Mouse (Mus musculus) adrenal gland, adult 8-10 months (tissue): ENCODE measurements around the gene Purb. TPM values are rescaled to one million over a fixed set of nuclear protein-coding genes. Genes with fewer than 3 reads are reported as not detected.
"Not testable (repeated sequence)": the region's sequence is repeated elsewhere in the genome, so short reads cannot be mapped to it uniquely, and the experiment has no call there.

ENCODE experiments used
- DNase-seq: peaks from one replicate; pipeline ENCODE4 v3.0.0; 2022
- microRNA-seq, 2 experiments: library from miRNA; unstranded; fragments of <30 nt; microRNA quantifications; one replicate each; pipeline ENCODE4 v1.2.0; 2022
- total RNA-seq, 4 experiments: library from RNA; stranded (reverse); gene quantifications; 2 replicates each; pipeline ENCODE4 v1.2.4; 2022

Purb gene
- total RNA-seq, 4 experiments from 2014 or later: 54.2 to 62.0 (median 60.9) TPM

DNA sequence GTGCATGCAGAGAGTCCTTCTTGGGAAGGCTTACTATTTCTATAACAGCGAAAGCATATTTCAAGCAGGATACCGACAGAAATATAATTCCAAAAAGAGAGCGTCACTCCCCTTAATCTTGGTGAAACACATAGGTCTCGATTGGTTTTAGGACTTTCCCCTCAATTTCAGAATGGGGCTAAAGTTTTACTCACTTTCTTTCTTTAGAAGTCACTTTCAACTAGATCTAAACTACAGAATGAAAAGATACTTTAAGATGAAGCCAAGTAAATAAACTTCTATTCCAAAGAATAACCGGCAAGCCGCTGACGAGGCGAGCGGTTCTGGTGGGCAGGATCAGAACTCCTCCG, 32.0 kb downstream of the Purb start:
- DNase-seq: no peak

DNA sequence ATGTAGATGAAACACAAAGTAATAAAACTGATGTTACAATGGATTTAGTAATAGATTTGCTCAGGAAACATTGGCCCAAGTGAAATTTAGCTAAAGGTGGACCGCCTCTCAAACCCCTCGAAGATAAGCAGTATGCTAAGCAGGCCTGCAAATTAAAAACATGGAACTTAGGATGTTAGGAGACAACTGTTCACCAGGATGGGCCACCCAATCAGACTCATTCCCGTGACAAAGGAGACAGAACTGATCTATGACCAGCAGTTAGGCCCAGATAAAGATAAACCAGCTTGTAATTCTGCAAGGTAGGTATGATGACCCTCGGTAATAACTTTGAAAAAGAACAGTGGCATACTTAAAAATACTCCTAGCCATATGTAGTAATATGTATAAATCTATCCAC, 32.6 kb downstream of the Purb start:
- DNase-seq: no peak

DNA sequence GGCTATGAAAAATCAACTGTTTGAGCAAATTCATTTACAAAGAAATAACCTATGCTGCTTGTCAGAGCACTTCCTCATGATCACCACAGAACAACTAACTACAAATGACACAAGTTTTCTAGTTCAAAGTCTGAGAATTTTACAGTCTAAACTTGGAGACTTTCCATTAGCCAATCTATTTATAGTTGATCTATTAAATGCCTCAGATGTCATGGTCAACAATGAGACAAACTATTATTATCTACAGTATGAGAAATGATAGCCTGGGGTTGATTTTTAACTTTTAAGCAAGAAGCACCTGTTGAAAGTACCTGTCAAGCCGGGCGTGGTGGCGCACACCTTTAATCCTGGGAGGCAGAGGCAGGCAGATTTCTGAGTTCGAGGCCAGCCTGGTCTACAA, 33.2 kb downstream of the Purb start:
- no peak for DNase-seq

DNA sequence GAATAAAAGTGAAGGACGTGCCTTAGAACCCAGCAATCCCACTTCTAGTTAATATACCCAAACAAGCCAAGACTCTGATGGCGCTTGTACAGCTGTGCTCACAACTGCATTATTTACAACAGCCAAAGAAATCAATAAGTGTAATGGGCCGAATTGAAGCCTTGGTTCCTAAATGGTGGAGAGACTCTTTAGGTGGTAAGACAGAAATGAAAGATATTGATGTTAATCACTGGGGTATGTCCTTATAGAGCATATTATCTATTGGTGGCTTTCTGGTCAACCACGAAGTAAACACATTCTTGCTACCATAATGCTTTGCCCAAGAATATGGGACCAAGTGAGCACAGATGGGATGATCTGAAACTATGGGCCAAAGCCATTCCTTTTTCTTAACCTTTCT, 35.5 kb downstream of the Purb start:
- DNase-seq: no peak

DNA sequence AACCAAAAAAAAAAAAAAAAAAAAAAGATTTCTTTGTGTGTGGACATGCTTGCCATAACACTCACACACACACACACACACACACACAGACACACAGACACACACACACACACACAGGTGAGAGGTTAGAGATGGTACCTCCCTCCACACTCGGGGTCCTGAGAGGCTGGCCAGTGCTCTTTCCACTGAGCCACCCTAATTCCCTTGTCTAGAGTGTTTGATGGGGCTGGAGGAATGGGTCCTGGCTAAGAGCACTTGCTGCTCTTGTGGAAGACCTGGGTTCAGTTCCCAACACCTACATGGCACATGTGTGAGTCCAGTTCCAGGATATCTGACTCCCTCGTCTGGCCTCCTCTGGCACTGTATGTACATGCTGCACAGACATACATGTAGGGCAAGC, 38.0 kb downstream of the Purb start:
- no peak for DNase-seq

DNA sequence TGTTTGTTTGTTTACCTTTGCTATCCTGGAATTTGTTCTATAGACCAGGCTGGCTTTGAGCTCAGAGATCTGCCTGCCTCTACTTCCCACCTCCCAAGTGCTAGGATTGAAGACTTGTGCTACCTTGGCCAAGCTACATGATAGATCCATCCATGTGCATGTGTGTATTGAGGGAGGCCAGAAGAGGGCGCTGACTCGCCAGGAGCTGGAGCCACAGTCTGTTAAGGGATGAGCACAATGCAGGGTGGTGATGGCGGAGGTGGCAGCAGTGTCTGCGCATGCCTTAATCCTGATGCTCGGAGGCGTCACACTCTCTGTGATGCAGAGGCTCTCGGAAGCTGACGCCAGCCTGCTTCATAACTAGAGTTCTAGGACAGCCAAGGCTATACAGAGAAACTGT, 39.3 kb downstream of the Purb start:
- no peak for DNase-seq

DNA sequence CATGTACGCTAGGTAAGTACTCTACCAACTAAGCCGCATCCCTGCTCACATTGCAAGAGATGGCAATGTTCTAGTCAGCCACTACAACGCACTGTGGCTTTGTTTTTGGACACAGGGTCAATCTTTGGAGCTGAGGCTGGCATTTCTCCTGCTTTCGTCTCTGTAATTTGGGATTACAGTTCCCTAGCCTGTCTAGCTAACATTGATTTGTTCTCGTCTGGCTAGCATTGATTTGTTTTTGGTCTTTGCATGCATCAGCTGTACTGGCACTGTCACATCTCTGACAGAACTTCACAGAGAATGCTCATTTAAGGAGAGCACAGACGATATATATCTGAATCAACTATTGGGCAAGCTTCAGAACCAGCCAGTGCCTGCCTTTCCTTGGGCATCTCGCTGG, 45.5 kb downstream of the Purb start:
- DNase-seq: no peak

DNA sequence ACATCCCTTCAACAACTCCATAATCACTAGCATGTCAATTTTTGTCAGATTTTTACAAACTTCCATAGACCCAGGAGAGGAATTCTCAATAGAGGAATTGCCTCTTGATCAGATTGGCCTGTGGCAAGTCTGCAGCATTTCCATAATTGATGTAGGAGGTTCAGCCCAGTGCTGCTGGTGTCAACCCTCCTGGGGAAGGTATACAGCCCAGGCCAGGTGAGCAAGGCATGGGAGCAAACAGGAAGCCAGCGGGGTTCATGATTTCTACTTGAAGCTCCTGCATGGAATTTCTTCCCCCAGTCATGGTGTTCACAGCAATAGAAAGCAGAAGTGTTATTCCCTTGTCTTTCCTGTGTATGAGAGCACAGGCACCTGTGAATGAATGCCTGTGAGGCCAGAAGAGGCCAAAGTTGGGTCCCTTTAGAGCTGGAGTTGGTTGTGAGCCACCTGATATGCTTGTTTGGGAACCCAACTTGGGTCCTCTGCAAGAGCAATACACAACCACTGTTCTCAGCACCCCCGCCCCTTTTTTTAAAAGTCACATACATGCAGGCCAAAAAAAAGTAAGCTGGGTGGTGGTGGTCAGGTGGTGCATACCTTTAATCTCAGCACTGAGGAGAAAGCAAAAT, 54.9 kb downstream of the Purb start:
- DNase-seq: no peak

DNA sequence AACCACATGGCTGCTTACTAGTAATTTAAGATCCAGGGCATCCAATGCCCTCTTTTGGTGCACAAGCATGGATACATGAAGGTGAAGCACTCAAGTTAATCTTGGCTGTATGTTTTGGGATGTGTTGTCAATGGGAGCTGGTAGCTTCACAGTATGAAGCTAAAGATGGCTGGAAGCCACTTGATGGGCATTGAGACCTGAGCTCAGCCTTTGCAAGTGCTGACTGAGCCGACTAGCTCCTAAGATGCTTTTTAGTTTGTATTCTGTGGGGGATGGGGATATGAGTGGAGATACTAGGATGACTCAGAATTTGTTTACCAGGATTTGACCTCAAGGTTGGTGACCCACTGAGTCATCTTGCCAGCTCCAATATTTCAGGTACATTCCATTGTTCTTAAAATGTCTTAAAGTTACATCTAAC, 55.4 kb downstream of the Purb start:
- DNase-seq: no peak

DNA sequence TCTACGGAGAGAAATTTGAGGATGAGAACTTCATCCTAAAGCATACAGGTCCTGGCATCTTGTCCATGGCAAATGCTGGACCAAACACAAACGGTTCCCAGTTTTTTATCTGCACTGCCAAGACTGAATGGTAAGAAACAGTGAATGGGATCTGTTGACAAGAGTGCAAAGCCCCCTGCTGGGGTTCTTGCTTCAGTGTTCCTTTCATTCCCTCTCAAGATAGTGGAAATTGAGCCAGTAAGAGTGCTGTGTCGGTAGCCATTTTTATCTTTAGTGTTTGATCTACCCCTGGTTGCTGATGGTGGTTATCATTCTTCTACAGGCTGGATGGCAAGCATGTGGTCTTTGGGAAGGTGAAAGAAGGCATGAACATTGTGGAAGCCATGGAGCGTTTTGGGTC, 56.6 kb downstream of the Purb start:
- not testable (repeated sequence) for DNase-seq

DNA sequence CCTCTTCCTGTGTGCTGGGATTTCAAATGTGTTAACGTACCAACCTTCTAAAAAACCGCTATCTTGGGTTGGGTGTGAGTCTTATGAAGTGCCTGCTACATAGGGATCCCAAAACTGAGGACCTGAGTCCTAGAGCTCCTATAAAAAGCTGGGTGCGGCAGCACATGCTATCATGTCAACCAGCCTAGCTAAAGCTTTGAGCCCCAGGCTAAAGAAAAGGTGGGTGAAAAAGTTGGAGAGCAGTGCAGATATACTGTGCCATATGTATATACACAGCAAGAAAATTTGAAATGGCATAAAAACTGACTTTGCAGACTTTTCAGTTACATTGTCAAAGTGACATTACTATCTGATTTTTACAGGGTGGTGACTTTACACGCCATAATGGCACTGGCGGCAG, 57.0 kb downstream of the Purb start:
- no peak for DNase-seq

Small RNAs within 50 kb of the gene (microRNA-seq; reads per million reads assigned to microRNA genes)
- gene Gm22123: 0 to 0.18 reads per million in 2 experiments

Other genes with a start within 250 kb of the Purb start
- under 1 TPM in 2 of 4 experiments, not detected in 2; 0.13 to 0.15 TPM for gene Npc1l1, start 245.8 kb downstream of the Purb start, total RNA-seq
- gene Ddx56, start 208.1 kb downstream of the Purb start, total RNA-seq: 10 to 100 TPM; 55.2 to 69.7 (median 60.3) TPM
- gene Tmed4, start 201.0 kb downstream of the Purb start, total RNA-seq: 100 to 1,000 TPM; 116 to 136 (median 128) TPM
- 100 to 1,000 TPM; 373 to 593 (median 476) TPM for gene Ogdh, start 184.3 kb downstream of the Purb start, total RNA-seq
- 10 to 100 TPM; 51.9 to 66.8 (median 59.9) TPM for gene Zmiz2, start 86.8 kb downstream of the Purb start, total RNA-seq
- gene Ppia, start 60.5 kb downstream of the Purb start, total RNA-seq: 1,000 to 10,000 TPM; 1,457 to 1,759 (median 1,529) TPM
- 10 to 100 TPM; 68.9 to 84.3 (median 80.5) TPM for gene H2afv, start 31.5 kb downstream of the Purb start, total RNA-seq
- gene Myo1g, start 45.0 kb upstream of the Purb start, total RNA-seq: 1 to 10 TPM; 2.1 to 4.8 (median 3.4) TPM
- gene Ccm2, start 71.0 kb upstream of the Purb start, total RNA-seq: 10 to 100 TPM; 35.8 to 40.8 (median 40.5) TPM
- gene Nacad, start 130.1 kb upstream of the Purb start, total RNA-seq: 1 to 10 TPM; 1.2 to 2.8 (median 1.8) TPM
- 10 to 100 TPM; 49.3 to 68.1 (median 60.4) TPM for gene Tbrg4, start 150.2 kb upstream of the Purb start, total RNA-seq
- not detected for gene Wap, start 162.7 kb upstream of the Purb start, total RNA-seq
- 10 to 100 TPM; 15.8 to 20.8 (median 19.9) TPM for gene Ramp3, start 182.6 kb upstream of the Purb start, total RNA-seq